Mouse (Mus musculus) mouse trophoblast stem cell (cell line): ENCODE results near the gene Pus10.

Source experiments
- in situ Hi-C, 2 experiments: fragments of 300-500 bp; cut with MseI, MboI; formaldehyde crosslinking; loops; 2 replicates in 1 of 2; 3 replicates in 1 of 2; pipeline ENCODE4 v1.15.1; 2025

Gene Pus10

GRCm38 (mm10) chr11:23665311-23665786 lies at the start of gene Pus10:
Pus10 (plus strand) TSS chr11:23665674.
- in situ Hi-C loops, result no loop called here

DNA sequence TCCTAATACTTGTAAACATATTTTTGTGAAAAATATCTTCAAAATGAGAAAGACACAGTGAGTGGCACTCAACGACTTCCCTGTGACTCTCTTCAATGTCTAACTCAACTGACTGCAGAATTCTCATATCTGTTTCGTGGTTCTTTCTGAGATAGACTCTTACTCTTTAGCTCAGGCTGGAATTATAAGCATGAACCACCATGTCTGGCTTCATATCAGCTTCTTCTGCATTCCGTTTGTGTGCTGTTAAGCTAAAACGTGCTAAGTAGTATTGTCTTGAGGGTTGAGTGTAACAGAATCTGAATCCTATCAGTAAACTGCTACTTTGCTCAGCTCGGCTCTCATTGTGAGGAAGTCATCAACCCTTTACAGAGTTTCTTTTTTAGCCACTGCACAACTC lies 46.5 kb upstream of the Pus10 start:
- in situ Hi-C loops, result no loop called here

GRCm38 (mm10) chr11:23630664-23631063 lies 34.8 kb upstream of the Pus10 start:
- in situ Hi-C loops, result no loop called here

DNA sequence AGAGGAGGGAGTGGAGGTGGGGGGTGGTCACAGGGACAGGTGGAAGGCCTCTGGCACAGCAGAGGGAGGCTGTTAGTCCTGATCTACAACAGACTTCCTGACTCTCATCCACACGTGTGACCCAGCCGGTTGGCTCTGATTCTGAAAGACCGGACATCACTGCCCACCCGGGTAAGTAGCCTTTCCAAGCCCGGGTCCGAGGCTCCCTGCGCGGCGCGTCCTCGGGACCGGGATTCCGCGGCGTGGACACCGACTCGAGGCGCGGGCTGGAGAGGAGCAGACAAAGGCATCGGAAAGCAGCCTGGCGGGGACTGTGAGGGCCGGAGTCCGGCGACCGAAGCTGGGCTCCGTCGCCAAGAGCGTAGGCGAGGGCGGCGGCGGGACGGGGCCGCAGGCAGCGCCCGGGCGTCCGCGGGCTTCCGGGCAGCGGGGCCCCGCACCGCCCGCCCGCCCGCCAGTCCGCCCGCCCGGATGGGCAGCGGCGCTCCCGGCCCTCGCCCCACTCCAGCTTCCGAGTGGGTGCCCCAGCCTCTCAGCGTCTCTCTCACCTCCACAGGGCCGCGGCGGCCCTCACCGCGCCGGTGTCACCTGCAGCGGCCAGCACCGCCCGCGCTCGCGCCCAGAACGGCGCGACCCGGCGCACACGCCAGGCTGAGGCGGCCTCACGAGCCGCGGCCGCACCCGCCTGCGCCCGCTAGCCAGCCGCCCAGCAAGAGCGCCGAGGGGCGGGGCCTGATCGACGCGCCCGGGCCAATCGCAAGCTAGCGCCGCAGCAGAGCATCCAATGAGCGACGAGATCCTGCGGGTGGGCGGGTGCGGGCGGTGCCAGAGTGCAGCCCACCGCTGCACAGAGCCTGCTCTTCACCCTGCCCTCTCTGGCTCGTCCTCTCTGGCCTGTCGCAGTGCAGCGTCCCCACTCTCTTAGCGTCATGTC lies 32.3 kb upstream of the Pus10 start, which contains the start of gene 0610010F05Rik:
Gene 0610010F05Rik (minus strand): TSS at position 695 of the 934 bp plus-strand sequence.
- in situ Hi-C loops, result no loop called here

- in situ Hi-C loops, result no loop called here
Observed at GRCm38 (mm10) chr11:23633879-23634215, 31.6 kb upstream of the Pus10 start.

DNA sequence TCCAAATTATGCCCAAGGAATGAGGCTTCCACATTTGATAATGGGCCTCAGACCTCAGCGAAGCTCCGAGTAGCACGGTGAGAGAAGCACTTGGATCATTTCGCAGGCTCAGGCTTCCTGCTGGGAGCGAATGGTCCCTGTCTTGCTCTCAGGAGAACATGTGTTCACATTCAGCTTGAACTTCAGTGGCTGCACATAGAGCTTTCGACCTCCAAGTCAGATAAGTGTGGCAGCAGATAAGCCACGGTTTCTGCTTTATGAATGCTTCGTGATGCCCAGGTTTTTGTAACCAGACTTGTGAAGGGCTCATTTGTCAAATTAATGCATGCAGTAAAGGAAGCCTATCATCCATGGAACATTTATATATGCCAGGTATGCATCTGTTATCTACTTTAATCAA lies 30.9 kb upstream of the Pus10 start:
- in situ Hi-C loops, result no loop called here

- in situ Hi-C loops, result no loop called here
Observed at GRCm38 (mm10) chr11:23647431-23647830, 18.0 kb upstream of the Pus10 start.

DNA sequence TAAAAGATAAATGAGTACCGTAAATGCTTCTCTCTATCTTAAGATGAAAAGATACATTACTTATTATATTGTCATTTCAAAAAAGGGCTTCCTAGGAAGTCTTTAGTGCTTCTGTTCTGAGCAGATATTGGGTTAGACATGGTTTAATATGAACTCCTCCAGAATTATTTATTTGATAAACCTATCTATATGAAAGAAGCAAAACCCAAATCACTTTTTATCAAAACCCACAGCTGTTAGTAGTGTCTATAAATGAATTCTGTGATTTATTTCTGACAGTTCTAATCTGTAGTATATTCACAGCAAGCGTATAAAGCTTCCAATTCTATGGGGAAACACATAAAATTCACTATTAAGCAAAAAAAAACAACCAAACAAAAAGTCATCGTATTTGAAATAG lies 17.6 kb upstream of the Pus10 start:
- in situ Hi-C loops, result no loop called here

GRCm38 (mm10) chr11:23653666-23654065 lies 11.8 kb upstream of the Pus10 start:
- in situ Hi-C loops, result no loop called here

DNA sequence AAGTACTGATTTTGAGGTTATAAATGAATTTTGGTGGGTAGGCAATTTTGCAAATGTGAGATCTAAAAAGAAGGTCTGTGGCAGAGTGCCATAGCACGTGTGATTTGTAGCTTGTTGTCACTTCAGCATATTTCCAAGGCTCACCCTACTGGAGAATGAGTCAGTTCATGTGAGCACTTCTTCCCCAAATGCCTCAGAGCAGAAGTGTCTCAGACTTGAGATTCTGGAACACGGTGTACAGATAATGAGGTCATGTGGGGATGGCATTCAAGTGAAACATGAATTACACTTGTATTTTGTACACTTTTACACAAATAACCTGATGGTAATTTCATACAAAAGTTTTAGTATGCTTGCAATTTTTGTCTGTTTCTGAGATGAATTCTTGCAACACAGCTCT lies 7.7 kb upstream of the Pus10 start:
- in situ Hi-C loops, result no loop called here

DNA sequence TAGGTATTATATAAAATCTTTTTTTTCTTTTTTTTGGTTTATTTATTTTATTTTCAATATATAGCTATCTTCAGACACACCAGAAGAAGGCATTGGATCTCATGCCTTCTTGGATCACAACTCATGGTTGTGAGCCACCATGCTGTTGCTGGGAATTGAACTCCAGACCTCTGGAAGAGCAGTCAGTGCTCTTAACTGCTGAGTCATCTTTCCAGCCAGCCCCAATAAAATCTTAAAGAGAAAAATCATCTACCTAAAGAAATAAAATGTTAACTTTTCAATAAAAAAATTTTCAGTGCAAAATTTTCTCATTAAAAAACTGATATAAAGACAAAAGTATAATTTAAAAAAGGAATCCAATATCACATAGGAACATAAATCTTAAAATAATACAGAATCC lies 1.2 kb upstream of the Pus10 start:
- in situ Hi-C loops, result no loop called here

DNA sequence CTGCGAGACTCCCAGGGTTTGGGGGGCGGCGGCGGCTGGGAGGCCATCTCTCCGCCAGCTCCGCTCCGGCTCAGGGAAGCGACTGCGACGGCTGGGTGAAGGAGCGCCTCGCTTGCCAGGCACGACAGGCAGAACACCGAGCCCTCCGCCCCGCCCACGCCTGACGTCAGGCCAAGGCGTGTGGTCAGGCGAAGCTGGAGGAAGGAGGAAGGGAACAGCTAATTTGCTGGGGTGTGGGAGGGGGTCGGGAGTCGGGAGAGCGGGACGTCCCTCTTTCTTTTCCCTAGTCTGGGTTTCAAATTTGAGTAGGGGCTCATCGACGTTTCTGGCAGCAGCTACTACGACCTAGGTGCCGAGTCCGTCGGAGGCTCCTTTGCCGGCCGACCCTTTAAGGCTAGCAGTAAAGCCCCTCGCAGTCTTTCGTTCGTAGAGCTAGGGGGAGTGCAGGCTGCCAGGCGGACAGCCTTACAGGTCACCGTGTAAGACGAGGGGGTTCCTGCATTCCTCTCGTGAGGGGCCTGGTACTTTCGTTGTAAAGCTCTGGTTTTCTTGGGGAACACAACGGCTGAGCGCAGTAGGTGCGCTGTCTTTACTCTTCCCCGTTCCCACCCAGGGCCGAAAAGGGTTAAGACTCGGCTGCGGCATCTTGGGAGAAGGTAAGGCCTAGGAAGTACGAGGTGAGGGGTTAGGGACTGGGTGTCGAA lies 476 bp downstream of the Pus10 start, which contains the start of gene Pex13:
Gene Pex13 (minus strand): TSS at position 162 of the 704 bp plus-strand sequence.
- in situ Hi-C loops, result no loop called here

- in situ Hi-C loops, result no loop called here
Observed at GRCm38 (mm10) chr11:23666526-23666925, 1.1 kb downstream of the Pus10 start.

DNA sequence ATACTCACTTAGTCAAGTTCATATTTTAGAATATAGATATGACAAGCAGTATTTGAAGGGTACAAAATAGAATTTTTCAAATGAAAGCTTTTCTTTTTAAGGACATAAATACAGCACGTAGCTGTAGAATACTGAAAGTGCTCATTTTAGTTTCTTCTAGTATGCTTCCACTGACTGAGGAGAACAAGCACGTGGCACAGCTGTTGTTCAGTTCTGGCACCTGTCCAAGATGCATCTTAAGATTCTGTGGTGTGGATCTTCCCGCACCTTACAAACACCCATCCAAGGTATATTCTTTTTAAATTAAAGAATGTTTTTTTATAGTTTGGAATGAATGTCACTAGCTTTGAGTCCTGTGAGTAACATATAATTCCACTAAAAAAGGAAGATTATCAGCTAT lies 1.7 kb downstream of the Pus10 start:
- in situ Hi-C loops, result no loop called here

DNA sequence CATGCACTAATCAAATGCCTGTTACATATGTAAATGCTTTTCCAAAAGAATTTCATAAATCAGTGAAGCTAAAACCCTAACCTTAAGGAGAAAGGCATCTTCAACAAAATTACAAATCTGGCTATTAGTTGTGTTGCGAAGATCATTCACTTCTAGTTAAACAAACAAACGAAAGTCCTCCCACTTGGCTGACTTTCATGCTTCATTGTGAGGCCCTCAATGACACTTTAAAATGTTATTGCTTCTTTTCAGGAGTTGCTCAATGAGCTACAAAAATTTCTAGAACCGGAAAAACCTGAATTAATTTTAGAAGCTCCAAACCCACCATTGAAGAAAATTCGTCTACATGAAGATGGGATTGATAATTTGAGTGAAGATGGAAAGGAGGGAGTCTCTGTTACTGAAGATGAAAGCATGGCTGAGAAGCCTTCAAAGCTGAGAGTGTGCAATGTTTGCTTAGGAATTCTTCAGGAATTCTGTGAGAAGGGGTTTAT lies 6.8 kb downstream of the Pus10 start:
- in situ Hi-C loops, result no loop called here

DNA sequence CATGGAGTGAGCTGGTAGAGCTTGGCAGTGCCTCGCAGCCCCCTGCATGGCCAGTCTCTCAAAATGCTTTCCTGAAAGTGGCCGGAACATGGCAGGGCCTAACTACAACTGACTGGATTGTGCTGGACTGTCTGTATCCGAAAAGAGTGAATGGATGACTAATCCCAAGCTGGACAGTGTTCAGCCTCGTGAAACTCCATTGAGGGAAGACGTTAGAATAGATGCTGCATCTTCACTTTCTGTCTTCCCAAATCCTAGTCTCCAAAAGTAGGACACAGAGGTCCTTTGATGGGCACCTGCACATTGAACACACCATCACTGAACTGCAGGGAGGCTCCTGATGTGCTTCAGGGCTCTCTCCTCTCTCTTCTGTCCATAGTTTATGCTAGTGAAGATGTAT lies 10.6 kb downstream of the Pus10 start:
- in situ Hi-C loops, result loop anchor here in 1 of 2 experiments (25.0 kb wide), 1 partner anchor 186 kb away; no protein-coding TSS in a partner anchor

- in situ Hi-C loops, result loop anchor here in 1 of 2 experiments (25.0 kb wide), 1 partner anchor 183 kb away; no protein-coding TSS in a partner anchor
Observed at GRCm38 (mm10) chr11:23679044-23679642, 13.7 kb downstream of the Pus10 start.

- in situ Hi-C loops, result loop anchor here (10.0 to 25.0 kb wide), 2 partner anchors 182 to 274 kb away; no protein-coding TSS in a partner anchor
Observed at GRCm38 (mm10) chr11:23680435-23680950, 15.0 kb downstream of the Pus10 start.

- in situ Hi-C loops, result loop anchor here (10.0 to 25.0 kb wide), 2 partner anchors 180 to 272 kb away; no protein-coding TSS in a partner anchor
Observed at GRCm38 (mm10) chr11:23682561-23682960, 17.1 kb downstream of the Pus10 start.

- in situ Hi-C loops, result loop anchor here (10.0 to 25.0 kb wide), 2 partner anchors 176 to 268 kb away; no protein-coding TSS in a partner anchor
Observed at GRCm38 (mm10) chr11:23686671-23687070, 21.2 kb downstream of the Pus10 start.

DNA sequence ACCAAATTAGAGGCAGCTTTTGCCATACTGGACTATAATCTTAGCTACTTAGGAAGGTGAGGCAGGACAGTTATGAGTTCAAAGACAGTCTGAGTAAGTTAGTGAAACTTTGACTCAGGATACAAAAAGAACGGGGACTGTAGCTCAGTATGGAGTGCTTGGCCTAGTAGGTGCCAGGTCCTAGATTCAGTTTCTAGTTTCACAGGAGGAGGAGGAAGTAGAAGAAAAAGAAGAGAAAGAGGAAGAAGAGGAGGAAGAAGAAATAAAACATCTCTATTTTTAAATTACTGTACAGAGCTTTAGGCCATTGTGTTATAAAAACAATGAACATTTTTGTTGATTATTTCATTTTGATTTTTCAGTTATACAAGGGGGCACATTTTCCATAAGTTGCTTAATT lies 22.6 kb downstream of the Pus10 start:
- in situ Hi-C loops, result loop anchor here (10.0 to 25.0 kb wide), 2 partner anchors 174 to 267 kb away; no protein-coding TSS in a partner anchor
